ENCODE assay signal across 22 mouse cellular contexts in the genomic region with DNA sequence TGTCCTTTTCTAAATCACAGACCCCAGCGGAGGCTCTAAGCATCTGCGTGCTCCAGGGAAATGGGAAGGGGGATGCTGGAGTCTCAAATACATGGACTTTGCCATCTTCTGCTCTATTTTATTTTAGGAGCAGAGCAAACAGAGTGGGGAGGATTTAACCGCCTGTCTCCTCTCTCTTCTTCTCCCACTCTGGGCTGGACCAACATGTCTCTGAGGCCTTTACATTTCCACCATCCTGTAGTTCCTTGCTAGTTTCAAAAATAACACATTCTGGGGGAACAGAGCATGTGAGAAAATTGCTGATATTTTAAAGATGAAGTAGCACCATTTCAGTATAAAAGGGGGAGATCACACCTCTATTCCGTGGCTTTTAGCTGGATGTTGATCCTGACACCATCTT. TPM values are rescaled to one million over a fixed set of nuclear protein-coding genes. Genes with fewer than 3 reads are reported as not detected.
DNase-seq lines count a peak whose midpoint lies in the region; ATAC-seq and TF ChIP-seq lines count a peak whose summit lies in the region.
"Had no signal": no experiment of that assay in that cellular context is flagged by ENCODE, and none has a peak within 500 bp of the region (broad histone marks: within the 10 kb centered on the region; RNA-seq: fewer than 3 reads in every experiment).

No protein-coding gene starts in this region.

- no peak for TF ChIP-seq POLR2A in olfactory bulb, adult 2 months (IDR thresholded peaks at IDR 0.05; ENCODE audit: insufficient read depth, low read depth, low read length)

- WGBS in olfactory bulb, adult 2 months: 40% methylated on average over 4 of the region's 4 CpGs

- no peak for TF ChIP-seq CTCF in left cerebral cortex, adult 2 months (IDR thresholded peaks at IDR 0.05)
- TF ChIP-seq CTCF in olfactory bulb, adult 2 months (IDR thresholded peaks at IDR 0.05; ENCODE audit: insufficient read depth, low read depth, low read length): no peak

- H3K4me3 ChIP-seq in left cerebral cortex, adult 2 months: no peak overlapping the region
- no peak overlapping the region for H3K4me3 ChIP-seq in olfactory bulb, adult 2 months (ENCODE audit: insufficient read depth, low read depth, low read length)
- H3K4me3 ChIP-seq: embryonic facial prominence, embryonic 15.5 days; erythroblast, embryonic 14.5 days; gastrocnemius, adult 2 months; heart, embryonic 13.5 days; hindbrain, embryonic 12.5 days had no signal

- DNase-seq in frontal cortex, postnatal 36 days (ENCODE audit: low spot score in 2 of 2): no peak
- no peak for DNase-seq in left cerebral cortex, adult 2 months (ENCODE audit: extremely low spot score in 1 of 2, low spot score in 2 of 2)
- DNase-seq in left cerebral cortex, adult 11 months (ENCODE audit: low spot score): no peak
- DNase-seq in brain, adult 2 months (ENCODE audit: low read depth, low spot score): peak; percentile 77
- no peak for DNase-seq in cerebellum, adult 11-12 months
- DNase-seq: gastrocnemius, adult 2 months; gastrocnemius, postnatal 25 days; heart, postnatal 36 days had no signal

- intact Hi-C loops in left cerebral cortex, adult 2 months (cut with DNase I): loop anchor here (1.0 to 2.0 kb wide), 3 partner anchors 17 to 77 kb away; no protein-coding TSS in a partner anchor

- ATAC-seq in frontal cortex, adult (ENCODE audit: low TSS enrichment): peak; percentile 72
- ATAC-seq: activated CD4-positive, CD25-positive, alpha-beta regulatory T cell, adult 4 months; hindbrain, embryonic 16.5 days; inflammation-experienced regulatory T-cells, adult 6 months; Patski had no signal

- H3K4me1 ChIP-seq in olfactory bulb, adult 2 months (ENCODE audit: control insufficient read depth, insufficient read depth, low read length): peaks cover 16% of the 10 kb centered on the region
- H3K4me1 ChIP-seq: embryonic facial prominence, embryonic 15.5 days; heart, embryonic 13.5 days; hindbrain, embryonic 12.5 days had no signal

- peak overlapping the region; percentile 85 for H3K27ac ChIP-seq in left cerebral cortex, adult 2 months
- peak overlapping the region; percentile 98 for H3K27ac ChIP-seq in olfactory bulb, adult 2 months (ENCODE audit: insufficient read depth, low read depth, low read length)
- H3K27ac ChIP-seq: embryonic facial prominence, embryonic 15.5 days; gastrocnemius, adult 2 months; heart, embryonic 13.5 days; hindbrain, embryonic 12.5 days had no signal

RNA-seq across cellular contexts. Expression of gene Lipc, which starts 47.1 kb away (rescaled TPM):
- under 1 TPM in 1 of 2 experiments, not detected in 1; 0.20 TPM for total RNA-seq in left cerebral cortex, adult 2 months (2021)
- not detected in 2 replicates for polyA plus RNA-seq in olfactory bulb, adult 2 months (2012; ENCODE audit: insufficient read depth, insufficient read length, low replicate concordance, missing spikeins)
- total RNA-seq: adrenal gland, adult 18-20 months; gastrocnemius, adult 2 months; gastrocnemius, postnatal 25 days; granulocyte monocyte progenitor cell, adult 5-6 weeks; heart, postnatal 36 days had no signal
- polyA plus RNA-seq: embryonic facial prominence, embryonic 11.5 days; forebrain, embryonic 11.5 days; inflammation-experienced regulatory T-cells, adult 6 months had no signal
